Mouse (Mus musculus) midbrain, embryonic 15.5 days (tissue): ENCODE results near the gene Immp2l. TPM values are rescaled to one million over a fixed set of nuclear protein-coding genes. Genes with fewer than 3 reads are reported as not detected.
A peak's percentile ranks its signal among the peaks of the same experiment; 100 is the strongest.

Experiments used
- ATAC-seq: fragments of 200-750 bp; cut with Nextera tagmentation; replicated peaks from 2 replicates; pipeline ENCODE4 v1.8.0; 2017; ENCODE audit warnings: moderate TSS enrichment
- H3K27ac ChIP-seq: fragments of 300-500 bp; sonication (generic); 2 replicates; pipeline ENCODE4 v1.5.1; 2015; ENCODE audit warnings: mild to moderate bottlenecking, inconsistent platforms
- H3K27me3 ChIP-seq: fragments of 300-500 bp; sonication (generic); replicated peaks from 2 replicates; pipeline ENCODE4 v1.6.1; 2015; ENCODE audit warnings: inconsistent platforms
- H3K36me3 ChIP-seq: fragments of 300-500 bp; sonication (generic); replicated peaks from 2 replicates; pipeline ENCODE4 v1.6.1; 2015; ENCODE audit warnings: inconsistent platforms
- H3K4me1 ChIP-seq: fragments of 300-500 bp; sonication (generic); 2 replicates; pipeline ENCODE4 v1.6.1; 2015; ENCODE audit warnings: inconsistent platforms
- H3K4me2 ChIP-seq: fragments of 300-500 bp; sonication (generic); 2 replicates; pipeline ENCODE4 v1.6.1; 2015; ENCODE audit warnings: inconsistent platforms, mild to moderate bottlenecking, moderate library complexity
- H3K4me3 ChIP-seq: fragments of 300-500 bp; sonication (generic); 2 replicates; pipeline ENCODE4 v1.5.1; 2015; ENCODE audit warnings: mild to moderate bottlenecking, inconsistent platforms
- H3K9ac ChIP-seq: fragments of 300-500 bp; sonication (generic); 2 replicates; pipeline ENCODE4 v1.6.1; 2015; ENCODE audit warnings: mild to moderate bottlenecking, inconsistent platforms
- H3K9me3 ChIP-seq: fragments of 300-500 bp; sonication (generic); 2 replicates; pipeline ENCODE4 v1.6.1; 2016; ENCODE audit warnings: inconsistent platforms
- WGBS: fragments of 180-500 bp; shearing (Covaris S2); methylation state at CpG from one replicate; pipeline ENCODE4 v1.1.7; 2015; ENCODE audit warnings: mixed read lengths; 5-methylcytosine and 5-hydroxymethylcytosine counted together
- polyA plus RNA-seq: library from polyadenylated mRNA; unstranded; fragments of >200 nt; fragmentation: Nextera tagmentation; extraction: Ambion mirVana; gene quantifications from 2 replicates; pipeline ENCODE4 v1.2.1, GENCODE M21; 2015

The Immp2l gene
- polyA plus RNA-seq, 1 experiment from 2014 or later, result 6.2 TPM

GRCm38 (mm10) chr12:41484689-41485511 is 461.0 kb downstream of the Immp2l start:
- H3K36me3 ChIP-seq, result no peaks in the 10 kb centered on the region
- no peaks in the 10 kb centered on the region for H3K9me3 ChIP-seq
- H3K4me1 ChIP-seq, result peaks cover 24% of the 10 kb centered on the region
- 8% methylated on average over 16 of the region's 16 CpGs for WGBS
- H3K4me3 ChIP-seq, result peak overlapping the region; percentile 53
- no peaks in the 10 kb centered on the region for H3K27me3 ChIP-seq
- peak overlapping the region; percentile 68 for H3K9ac ChIP-seq
- peak overlapping the region; percentile 91 for H3K27ac ChIP-seq
- peak overlapping the region; percentile 54 for H3K4me2 ChIP-seq
- ATAC-seq, result peak; percentile 72

GRCm38 (mm10) chr12:41485512-41486215 is 461.8 kb downstream of the Immp2l start:
- Histone ChIP-seq H3K4me1 (peaks cover 22% of the 10 kb centered on the region), H3K27ac (peak overlapping the region; percentile 91), H3K27me3 (no peaks in the 10 kb centered on the region), H3K9me3 (no peaks in the 10 kb centered on the region), H3K4me3 (peak overlapping the region; percentile 53), H3K4me2 (peak overlapping the region; percentile 54), H3K36me3 (no peaks in the 10 kb centered on the region), H3K9ac (peak overlapping the region; percentile 68)
- peak; percentile 96 for ATAC-seq
- 10% methylated on average over 12 of the region's 12 CpGs for WGBS

GRCm38 (mm10) chr12:41486331-41486730 is 462.4 kb downstream of the Immp2l start, which contains the start of gene Lrrn3:
Lrrn3 (minus strand) TSS chr12:41486431.
- peak; percentile 24; the same call in 1 of the 2 replicates for ATAC-seq

GRCm38 (mm10) chr12:41487005-41487404 is 463.1 kb downstream of the Immp2l start:
- no peak overlapping the region for H3K9ac ChIP-seq
- no peak for ATAC-seq
- H3K27me3 ChIP-seq, result no peaks in the 10 kb centered on the region
- H3K9me3 ChIP-seq, result no peaks in the 10 kb centered on the region
- no peak overlapping the region for H3K27ac ChIP-seq
- no peak overlapping the region for H3K4me2 ChIP-seq
- peaks cover 15% of the 10 kb centered on the region for H3K4me1 ChIP-seq
- no peak overlapping the region for H3K4me3 ChIP-seq
- no peaks in the 10 kb centered on the region for H3K36me3 ChIP-seq
- 27% methylated on average over 5 of the region's 5 CpGs for WGBS

More at GRCm38 (mm10) chr12:41486331-41486730, 462.4 kb downstream of the Immp2l start, which contains the start of gene Lrrn3:
- peak within 1 kb of the TSS; percentile 53 for H3K4me3 ChIP-seq
- no peaks in the 10 kb centered on the region for H3K36me3 ChIP-seq
- WGBS, result 92% methylated on average over 1 of the region's 1 CpGs
- H3K27ac ChIP-seq, result peak within 1 kb of the TSS; percentile 91
- peak within 1 kb of the TSS; percentile 54 for H3K4me2 ChIP-seq
- H3K4me1 ChIP-seq, result peaks cover 18% of the 10 kb centered on the region
- H3K9me3 ChIP-seq, result no peaks in the 10 kb centered on the region
- H3K27me3 ChIP-seq, result no peaks in the 10 kb centered on the region
- H3K9ac ChIP-seq, result peak within 1 kb of the TSS; percentile 68

- H3K36me3 ChIP-seq, result no peaks in the 10 kb centered on the region
- H3K27me3 ChIP-seq, result no peaks in the 10 kb centered on the region
- no peak for ATAC-seq
- WGBS, result 44% methylated on average over 10 of the region's 10 CpGs
- no peak overlapping the region for H3K4me3 ChIP-seq
- H3K9ac ChIP-seq, result no peak overlapping the region
- no peak overlapping the region for H3K27ac ChIP-seq
- H3K4me1 ChIP-seq, result no peaks in the 10 kb centered on the region
- H3K9me3 ChIP-seq, result no peaks in the 10 kb centered on the region
- no peak overlapping the region for H3K4me2 ChIP-seq
These were observed 470.7 kb downstream of the Immp2l start for GRCm38 (mm10) chr12:41494620-41495019.

- no peak for ATAC-seq
- Histone ChIP-seq H3K4me3 (no peak overlapping the region), H3K27ac (no peak overlapping the region), H3K4me1 (no peaks in the 10 kb centered on the region), H3K27me3 (no peaks in the 10 kb centered on the region), H3K36me3 (no peaks in the 10 kb centered on the region), H3K9ac (no peak overlapping the region), H3K9me3 (no peaks in the 10 kb centered on the region), H3K4me2 (no peak overlapping the region)
- WGBS, result 88% methylated on average over 9 of the region's 9 CpGs
These were observed 476.3 kb downstream of the Immp2l start for GRCm38 (mm10) chr12:41500049-41500820.

GRCm38 (mm10) chr12:41508610-41509009 is 484.7 kb downstream of the Immp2l start:
- ATAC-seq, result no peak
- H3K27ac ChIP-seq, result no peak overlapping the region
- H3K9ac ChIP-seq, result no peak overlapping the region
- H3K36me3 ChIP-seq, result no peaks in the 10 kb centered on the region
- no peak overlapping the region for H3K4me3 ChIP-seq
- 81% methylated on average over 4 of the region's 4 CpGs for WGBS
- no peaks in the 10 kb centered on the region for H3K4me1 ChIP-seq
- H3K9me3 ChIP-seq, result no peaks in the 10 kb centered on the region
- no peaks in the 10 kb centered on the region for H3K27me3 ChIP-seq
- no peak overlapping the region for H3K4me2 ChIP-seq

GRCm38 (mm10) chr12:41510588-41510987 is 486.7 kb downstream of the Immp2l start:
- 87% methylated on average over 3 of the region's 3 CpGs for WGBS
- Histone ChIP-seq H3K27me3 (no peaks in the 10 kb centered on the region), H3K36me3 (no peaks in the 10 kb centered on the region), H3K4me2 (no peak overlapping the region), H3K4me3 (no peak overlapping the region), H3K27ac (no peak overlapping the region), H3K4me1 (no peaks in the 10 kb centered on the region), H3K9me3 (no peaks in the 10 kb centered on the region), H3K9ac (no peak overlapping the region)
- no peak for ATAC-seq

GRCm38 (mm10) chr12:41518897-41519296 is 495.0 kb downstream of the Immp2l start:
- WGBS, result 65% methylated on average over 5 of the region's 5 CpGs
- Histone ChIP-seq H3K4me3 (no peak overlapping the region), H3K4me1 (no peaks in the 10 kb centered on the region), H3K4me2 (no peak overlapping the region), H3K27me3 (no peaks in the 10 kb centered on the region), H3K9me3 (no peaks in the 10 kb centered on the region), H3K9ac (no peak overlapping the region), H3K36me3 (no peaks in the 10 kb centered on the region), H3K27ac (no peak overlapping the region)
- ATAC-seq, result no peak

GRCm38 (mm10) chr12:41520326-41520725 is 496.4 kb downstream of the Immp2l start:
- WGBS, result 84% methylated on average over 2 of the region's 2 CpGs
- no peaks in the 10 kb centered on the region for H3K4me1 ChIP-seq
- no peak for ATAC-seq

GRCm38 (mm10) chr12:41521671-41522070 is 497.8 kb downstream of the Immp2l start:
- no peak overlapping the region for H3K9ac ChIP-seq
- H3K4me3 ChIP-seq, result no peak overlapping the region
- H3K27me3 ChIP-seq, result no peaks in the 10 kb centered on the region
- H3K36me3 ChIP-seq, result no peaks in the 10 kb centered on the region
- no peak overlapping the region for H3K27ac ChIP-seq
- WGBS, result 90% methylated on average over 2 of the region's 2 CpGs
- no peak for ATAC-seq
- H3K9me3 ChIP-seq, result no peaks in the 10 kb centered on the region
- H3K4me1 ChIP-seq, result no peaks in the 10 kb centered on the region
- H3K4me2 ChIP-seq, result no peak overlapping the region

More at GRCm38 (mm10) chr12:41520326-41520725, 496.4 kb downstream of the Immp2l start:
- Histone ChIP-seq H3K27ac (no peak overlapping the region), H3K9ac (no peak overlapping the region), H3K4me2 (no peak overlapping the region), H3K9me3 (no peaks in the 10 kb centered on the region), H3K36me3 (no peaks in the 10 kb centered on the region), H3K4me3 (no peak overlapping the region), H3K27me3 (no peaks in the 10 kb centered on the region)

- Histone ChIP-seq H3K27me3 (no peaks in the 10 kb centered on the region), H3K4me1 (no peaks in the 10 kb centered on the region), H3K9ac (no peak overlapping the region), H3K9me3 (no peaks in the 10 kb centered on the region), H3K27ac (no peak overlapping the region), H3K4me2 (no peak overlapping the region), H3K36me3 (no peaks in the 10 kb centered on the region), H3K4me3 (no peak overlapping the region)
- no peak for ATAC-seq
- 20% methylated on average over 2 of the region's 2 CpGs for WGBS
These were observed 502.8 kb downstream of the Immp2l start for GRCm38 (mm10) chr12:41526688-41527087.
